Mouse (Mus musculus): ENCODE measurements around the gene Hoxc11.

The Hoxc11 gene

GRCm38 (mm10) chr15:102954192-102955006 lies at the start of gene Hoxc11:
Gene Hoxc11 (plus strand): TSS chr15:102954427.
- DNase-seq (ENCODE audit: low spot score in 2 of 2): no peak

DNA sequence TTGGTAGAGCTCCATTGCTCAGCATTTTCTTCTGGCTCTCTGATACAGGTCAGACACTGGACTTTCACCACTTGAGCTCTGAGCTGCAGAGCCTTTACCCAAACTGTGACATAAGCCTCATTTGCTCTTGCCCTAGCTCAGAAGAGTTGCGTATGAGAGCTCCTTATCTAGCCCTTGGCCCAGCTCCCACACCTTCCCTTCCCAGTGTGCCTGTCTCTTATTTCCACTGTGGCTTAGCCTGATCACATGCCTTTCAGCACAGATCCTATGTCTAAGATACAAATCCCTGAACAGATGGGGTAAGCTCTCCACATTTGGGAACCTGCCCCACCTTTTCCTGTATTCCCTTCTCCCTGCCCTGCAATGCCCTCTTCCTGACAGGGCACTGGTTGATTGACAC lies 49.3 kb upstream of the Hoxc11 start:
- no peak for DNase-seq (ENCODE audit: low spot score in 2 of 2)

DNA sequence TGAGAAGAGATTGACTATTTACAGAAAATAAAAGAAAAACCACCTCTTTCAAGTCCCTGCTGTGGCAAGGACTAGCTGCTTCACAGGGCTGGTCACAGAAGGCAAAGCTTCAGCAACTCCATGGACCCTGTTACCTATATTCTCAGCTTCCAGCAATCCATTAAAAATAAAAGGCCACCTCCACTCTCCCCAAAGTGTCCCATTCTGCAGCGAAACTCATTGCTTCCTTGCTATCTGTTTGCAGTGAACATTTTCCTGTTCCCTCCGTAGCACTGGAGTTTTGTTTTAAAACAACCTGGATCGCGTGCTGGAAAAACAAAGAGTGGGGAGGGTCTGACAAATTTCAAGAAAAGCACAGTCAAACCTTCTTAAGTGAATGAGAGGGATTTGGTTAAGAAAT lies 44.7 kb upstream of the Hoxc11 start:
- no peak for DNase-seq (ENCODE audit: low spot score in 2 of 2)

DNA sequence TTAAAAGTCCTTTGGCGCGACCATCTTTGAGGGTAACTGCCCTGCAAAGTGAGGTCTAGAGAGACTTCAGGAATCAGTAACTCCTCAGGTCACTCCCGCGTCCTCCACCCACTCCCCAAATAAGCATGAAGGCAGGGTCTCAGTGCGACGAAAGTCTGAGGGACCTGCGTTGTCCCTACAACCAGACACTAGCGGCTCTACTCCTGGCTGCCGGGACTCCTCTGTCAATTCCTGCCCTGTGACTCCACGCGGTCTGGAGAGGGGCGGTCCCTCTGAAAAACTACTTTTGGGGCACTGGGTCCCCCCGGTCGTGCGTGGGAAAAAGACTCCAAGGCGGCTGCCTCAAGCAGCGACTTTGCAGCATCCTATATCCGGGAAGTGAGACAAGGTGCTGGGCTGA lies 44.2 kb upstream of the Hoxc11 start:
- DNase-seq (ENCODE audit: low spot score in 2 of 2): no peak

DNA sequence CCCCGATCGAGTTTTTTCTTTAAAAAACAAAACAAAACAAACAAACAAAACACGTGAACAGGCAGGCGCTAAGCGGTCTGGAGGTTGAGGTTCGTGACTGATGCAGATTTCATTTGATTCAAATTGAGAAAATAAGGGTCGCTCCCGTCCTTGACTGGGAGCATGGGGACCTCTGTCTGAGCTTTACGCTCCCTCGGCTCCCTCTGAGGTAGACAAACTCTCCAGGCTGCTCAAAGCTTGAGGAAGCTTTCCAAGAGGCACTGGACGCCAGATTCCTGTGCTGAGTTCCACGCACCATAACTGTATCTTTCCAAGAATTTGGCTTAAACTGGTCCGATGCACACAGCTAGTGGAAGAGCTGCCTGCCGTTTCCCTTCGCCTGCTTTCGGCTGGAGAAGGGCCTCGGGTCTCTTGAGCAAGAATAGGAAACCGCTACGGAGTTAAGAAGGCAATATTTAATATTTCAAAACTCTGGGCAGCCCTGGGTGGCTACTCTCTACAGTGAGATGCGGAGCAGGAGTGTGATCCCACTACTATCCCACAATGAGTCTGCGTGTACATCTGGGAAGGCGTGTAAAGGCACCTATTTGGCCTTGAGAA lies 43.6 kb upstream of the Hoxc11 start:
- no peak for DNase-seq (ENCODE audit: low spot score in 2 of 2)

DNA sequence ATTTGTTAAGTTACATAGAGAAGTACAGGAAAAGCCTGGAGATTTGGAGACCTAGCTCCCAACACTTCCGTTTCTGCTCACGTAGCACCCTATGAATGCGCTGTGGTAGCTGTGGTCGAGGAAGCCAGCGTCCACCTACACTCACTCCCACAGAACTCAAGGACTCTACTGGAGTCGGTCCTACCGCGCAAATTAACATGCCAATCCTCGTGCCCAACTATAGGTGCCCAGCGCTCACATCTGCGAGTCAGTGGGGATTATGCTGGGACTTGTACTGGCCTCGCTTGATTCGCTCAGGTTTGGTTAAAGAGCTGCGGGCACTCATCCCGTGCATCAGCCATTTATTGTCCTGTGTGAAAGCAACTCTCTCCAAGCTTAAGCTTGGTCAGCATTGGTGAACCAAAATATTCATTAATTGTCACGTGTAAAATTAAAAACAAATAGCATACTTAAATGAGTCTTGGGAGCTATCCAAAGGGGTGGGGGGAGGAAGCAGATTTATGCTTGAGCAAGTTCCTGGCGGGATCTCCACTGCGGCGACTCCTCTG lies 41.1 kb upstream of the Hoxc11 start:
- no peak for DNase-seq (ENCODE audit: low spot score in 2 of 2)

GRCm38 (mm10) chr15:102917972-102918572 lies 36.2 kb upstream of the Hoxc11 start:
- no peak for DNase-seq (ENCODE audit: low spot score in 2 of 2)

GRCm38 (mm10) chr15:102918611-102919265 lies 35.5 kb upstream of the Hoxc11 start:
- DNase-seq (ENCODE audit: low spot score in 2 of 2): no peak

GRCm38 (mm10) chr15:102919336-102920180 lies 34.7 kb upstream of the Hoxc11 start:
- no peak for DNase-seq (ENCODE audit: low spot score in 2 of 2)

DNA sequence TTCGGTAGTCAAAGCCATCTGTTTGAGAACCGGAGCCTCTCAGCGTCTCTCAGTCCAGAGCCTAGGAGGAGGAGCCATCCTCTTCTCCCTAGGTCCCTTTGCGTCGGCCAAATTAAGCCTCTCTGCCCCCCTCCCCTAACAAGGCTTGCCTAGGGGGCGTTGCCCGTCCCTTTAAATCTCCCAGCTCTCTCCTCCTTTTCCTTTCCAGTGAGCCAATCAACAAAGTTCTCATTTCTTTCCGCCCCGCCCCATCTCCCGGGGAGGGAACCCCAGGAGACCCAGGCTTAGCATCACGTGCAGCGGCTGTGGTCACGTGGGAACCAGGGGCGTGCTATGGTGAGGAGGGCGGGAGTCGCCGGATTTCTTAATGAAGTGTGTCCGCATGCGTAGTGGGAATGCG lies 33.6 kb upstream of the Hoxc11 start:
- DNase-seq (ENCODE audit: low spot score in 2 of 2): peak; percentile 54 to 74

- no peak for DNase-seq (ENCODE audit: low spot score in 2 of 2)
Measured at GRCm38 (mm10) chr15:102921053-102922011, 32.9 kb upstream of the Hoxc11 start, which contains the start of gene Hoxc13. Gene Hoxc13 (plus strand): TSS chr15:102921103.

- peak in 1 of 2 experiments; percentile 73 for DNase-seq (ENCODE audit: low spot score in 2 of 2)
Measured at GRCm38 (mm10) chr15:102922012-102922362, 32.2 kb upstream of the Hoxc11 start.

- no peak for DNase-seq (ENCODE audit: low spot score in 2 of 2)
Measured at GRCm38 (mm10) chr15:102922636-102923500, 31.4 kb upstream of the Hoxc11 start.

DNA sequence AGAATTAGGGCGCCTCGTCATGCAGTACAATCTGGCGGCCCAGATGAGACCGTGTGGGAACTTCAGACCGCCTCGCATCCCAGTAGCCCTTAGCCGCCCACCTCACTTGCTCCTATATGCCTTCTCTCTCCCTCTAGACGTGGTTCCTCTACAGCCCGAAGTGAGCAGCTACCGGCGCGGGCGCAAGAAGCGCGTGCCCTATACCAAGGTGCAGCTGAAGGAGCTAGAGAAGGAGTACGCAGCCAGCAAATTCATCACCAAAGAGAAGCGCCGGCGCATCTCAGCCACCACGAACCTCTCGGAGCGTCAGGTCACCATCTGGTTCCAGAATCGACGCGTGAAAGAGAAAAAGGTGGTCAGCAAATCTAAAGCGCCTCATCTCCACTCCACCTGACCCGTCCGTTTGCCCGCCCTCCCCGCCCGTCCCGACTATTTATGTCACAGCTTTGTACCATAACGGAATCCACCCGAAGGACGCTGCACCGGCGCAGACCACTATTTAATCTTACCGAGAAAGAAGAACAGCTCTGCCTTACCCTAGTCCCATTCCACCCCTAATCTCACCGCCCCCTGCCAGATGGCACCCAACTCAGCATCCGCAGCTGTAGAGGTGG lies 27.1 kb upstream of the Hoxc11 start:
- DNase-seq (ENCODE audit: low spot score in 2 of 2): no peak

- DNase-seq (ENCODE audit: low spot score in 2 of 2): no peak
Measured at GRCm38 (mm10) chr15:102931706-102932358, 22.4 kb upstream of the Hoxc11 start.

DNA sequence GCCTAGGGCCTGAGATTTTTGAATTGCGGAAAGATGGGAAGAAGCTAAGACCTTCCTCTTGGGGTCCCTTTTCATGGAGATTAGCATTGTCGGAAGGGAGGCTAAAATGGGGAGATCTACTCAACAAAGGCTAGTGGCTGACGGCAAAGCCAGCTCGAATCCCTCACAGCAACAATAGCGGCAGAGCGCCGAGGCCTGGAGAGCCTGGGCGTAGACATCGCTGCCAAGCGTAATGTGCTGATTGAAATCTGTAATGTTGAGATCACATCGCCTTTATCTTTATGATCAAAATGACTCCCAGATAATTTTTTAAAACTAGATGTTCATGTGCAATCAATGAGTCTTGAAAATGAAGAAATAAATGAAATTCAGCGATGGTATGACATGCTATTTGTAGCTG lies 19.8 kb upstream of the Hoxc11 start:
- DNase-seq (ENCODE audit: low spot score in 2 of 2): no peak

- no peak for DNase-seq (ENCODE audit: low spot score in 2 of 2)
Measured at GRCm38 (mm10) chr15:102934897-102935296, 19.3 kb upstream of the Hoxc11 start.

Measured in urinary bladder, postnatal 4 days (tissue).